Mouse (Mus musculus) heart, postnatal 10 days (tissue): ENCODE measurements at regions not wholly inside any gene's neighbourhood (a gene's known extent, or its start where the extent isn't known, plus 50 kb on each side); places are given as distances from the start of the nearest gene placed in this dataset.

Experiments used
- DNase-seq, 2 experiments: peaks; one replicate each; pipeline ENCODE4 v3.0.0; 2021
- intact Hi-C: fragments of 180-260 bp; cut with DNase I; formaldehyde crosslinking; loops from one replicate; pipeline ENCODE4 v1.15.1; 2025

DNA sequence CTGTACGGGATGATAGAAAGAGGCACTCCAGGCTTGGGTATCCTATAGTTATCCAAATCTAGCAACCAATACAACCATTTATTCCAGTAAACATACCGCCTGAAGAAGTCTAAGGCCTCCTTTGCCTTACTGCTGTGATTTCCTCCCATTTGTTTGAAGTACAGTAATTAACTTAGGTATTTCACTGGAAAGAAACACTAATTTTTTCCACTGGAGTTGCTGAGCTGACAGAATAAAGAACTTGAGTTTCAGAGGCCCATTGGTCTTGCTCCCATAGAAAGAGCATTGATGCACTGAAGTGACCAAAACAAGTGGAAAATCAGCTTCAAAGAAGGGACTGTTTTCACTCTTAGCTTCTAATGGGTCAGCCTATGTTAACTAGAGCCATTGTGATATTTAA lies 1100.8 kb upstream of the Gm7489 start:
- intact Hi-C loops = no loop called here
- DNase-seq = no peak

DNA sequence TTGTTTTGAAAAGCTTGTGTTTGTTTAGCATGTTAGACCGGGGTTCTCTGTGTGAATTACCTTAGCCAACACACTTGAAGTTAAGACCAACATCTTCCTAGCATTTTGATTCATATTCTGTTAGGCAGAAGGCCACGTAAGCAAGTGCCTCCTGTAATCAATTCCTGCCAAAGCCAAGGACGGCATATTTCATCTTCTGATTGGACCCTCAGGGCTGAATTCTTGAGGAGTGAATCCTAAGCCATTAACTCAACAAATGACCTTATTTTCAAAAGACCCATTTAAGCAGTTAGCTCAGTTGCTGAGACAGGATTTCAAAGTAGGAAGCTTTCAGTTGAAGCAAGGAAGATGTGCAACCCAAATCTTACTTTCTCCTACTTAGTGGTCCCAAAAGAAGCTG lies 1099.5 kb upstream of the Gm7489 start:
- intact Hi-C loops = no loop called here
- DNase-seq = no peak

- intact Hi-C loops = no loop called here
- peak; percentile 4 to 12 for DNase-seq
Observed at GRCm38 (mm10) chr15:52785976-52786375, 1098.7 kb upstream of the Gm7489 start.

DNA sequence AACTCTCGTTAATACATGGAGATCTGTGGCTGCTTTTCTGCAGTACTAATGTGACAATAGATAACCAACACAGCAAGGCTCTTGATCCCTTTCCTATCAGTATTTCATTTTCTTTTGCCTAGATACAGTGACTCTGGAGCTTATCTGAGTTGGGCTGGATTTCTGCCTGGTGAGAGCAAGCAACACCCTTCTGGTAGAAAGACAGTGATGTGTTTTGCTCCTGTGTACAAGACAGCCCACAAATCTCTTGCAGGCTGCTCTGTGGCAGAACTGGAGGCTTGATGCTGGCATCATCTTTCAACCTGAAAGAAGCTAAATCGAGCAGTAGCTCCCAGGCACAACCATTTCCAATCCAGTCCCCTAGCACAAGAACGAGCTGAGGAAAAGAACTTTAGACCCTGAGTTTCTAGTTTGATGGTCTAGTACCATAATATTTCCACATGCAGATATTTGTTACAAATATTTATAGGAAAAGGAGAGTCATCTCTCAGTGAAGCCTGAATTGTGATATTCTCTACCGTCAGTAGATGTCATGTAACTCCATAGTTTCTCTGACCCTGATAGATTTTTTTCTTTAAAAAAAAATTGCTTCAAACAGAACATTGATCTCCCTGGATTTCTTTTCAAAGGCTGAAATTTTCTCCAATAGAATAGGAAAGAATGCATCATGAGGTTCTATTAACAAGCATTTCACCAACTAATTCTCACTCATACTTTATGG lies 1079.1 kb upstream of the Gm7489 start:
- intact Hi-C loops = loop anchor here (5.0 kb wide), 1 partner anchor 547 kb away; no protein-coding TSS in a partner anchor
- DNase-seq = no peak

DNA sequence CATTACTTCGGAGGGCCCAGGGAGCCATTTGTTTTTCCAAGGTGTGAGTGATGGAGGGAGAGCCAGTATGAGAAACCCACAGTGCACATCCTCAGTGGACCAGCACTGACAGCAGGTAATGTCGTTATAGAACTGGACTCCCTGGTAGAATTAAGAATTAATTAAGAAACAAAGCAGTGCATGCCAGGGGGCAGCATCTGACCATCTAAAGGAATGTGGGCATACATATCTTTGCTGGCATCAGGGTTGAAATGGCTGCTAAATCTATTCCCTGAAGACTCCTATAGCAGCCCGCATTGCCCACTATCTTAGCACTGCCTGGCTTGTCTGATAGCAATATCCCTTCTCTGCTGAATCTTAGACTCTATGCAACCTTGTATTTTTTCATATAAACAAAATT lies 1076.1 kb upstream of the Gm7489 start:
- intact Hi-C loops = loop anchor here (2.0 to 5.0 kb wide), 2 partner anchors 544 to 880 kb away; no protein-coding TSS in a partner anchor
- peak in 1 of 2 experiments; percentile 10 for DNase-seq

- DNase-seq = no peak
- intact Hi-C loops = no loop called here
Observed at GRCm38 (mm10) chr15:52820796-52821195, 1063.9 kb upstream of the Gm7489 start.

- no peak for DNase-seq
- intact Hi-C loops = no loop called here
Observed at GRCm38 (mm10) chr15:52836896-52837295, 1047.8 kb upstream of the Gm7489 start.

- intact Hi-C loops = no loop called here
- DNase-seq = no peak
Observed at GRCm38 (mm10) chr15:52848132-52848531, 1036.6 kb upstream of the Gm7489 start.

DNA sequence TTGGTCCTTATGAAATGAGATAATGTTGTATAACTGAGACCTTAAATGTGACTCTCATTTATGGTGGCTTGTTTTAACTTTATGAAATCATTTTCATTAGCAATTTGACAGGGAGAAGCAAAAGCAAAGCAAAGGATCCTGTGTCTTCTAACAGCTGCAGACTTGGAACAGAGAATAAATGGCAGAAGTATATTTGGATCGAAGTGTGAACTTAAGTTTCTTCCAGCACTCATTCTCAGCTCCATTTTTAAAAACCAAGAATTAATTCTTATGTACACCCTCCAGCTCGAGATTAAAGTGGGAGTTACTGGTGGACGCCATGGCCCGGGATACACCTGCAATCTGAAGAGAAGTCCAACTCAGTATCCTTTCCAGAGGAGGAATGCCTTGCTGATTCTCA lies 1026.0 kb upstream of the Gm7489 start:
- no peak for DNase-seq
- intact Hi-C loops = no loop called here

DNA sequence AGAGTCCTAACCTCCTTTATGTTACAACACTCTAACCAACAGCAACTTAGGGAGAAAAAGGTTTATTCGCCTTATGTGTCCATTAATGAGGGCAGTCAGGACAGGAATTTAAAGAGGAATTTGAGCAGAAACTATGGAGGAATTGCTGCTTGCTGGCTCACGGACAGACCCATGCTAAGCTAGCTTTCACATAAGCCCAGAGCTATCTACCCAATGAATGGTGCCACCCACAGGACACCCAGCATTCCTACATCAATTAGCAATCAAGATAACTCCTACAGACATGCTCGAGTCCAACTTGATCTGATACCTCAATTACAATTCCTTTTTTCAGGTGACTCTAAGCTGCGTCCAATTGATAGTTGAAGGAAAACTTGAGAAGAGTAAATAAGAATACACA lies 1021.2 kb upstream of the Gm7489 start:
- intact Hi-C loops = no loop called here

GRCm38 (mm10) chr15:52892244-52892950 lies 992.3 kb upstream of the Gm7489 start:
- no peak for DNase-seq
- intact Hi-C loops = no loop called here

More for the DNA sequence above, 1021.2 kb upstream of the Gm7489 start:
- no peak for DNase-seq

DNA sequence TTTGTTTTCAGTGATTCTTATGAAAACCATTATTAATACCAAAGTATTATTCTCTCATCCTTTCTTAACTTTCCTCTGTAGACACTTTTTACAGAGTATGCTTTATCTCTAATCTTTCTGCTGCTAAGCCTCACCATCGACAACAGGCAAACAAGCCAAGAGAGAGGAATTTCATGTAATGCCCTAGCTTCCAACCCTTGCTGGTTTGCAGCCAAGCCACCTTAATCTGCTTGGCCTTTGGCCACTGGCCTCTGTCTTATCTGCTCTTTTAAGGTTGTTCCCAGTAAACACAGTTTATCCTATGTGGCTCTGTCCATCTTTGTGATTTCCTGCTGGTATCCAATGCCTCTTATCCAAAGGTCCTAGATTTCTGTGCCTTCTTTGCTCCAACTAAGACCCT lies 986.6 kb upstream of the Gm7489 start:
- intact Hi-C loops = no loop called here
- peak; percentile 7 to 11 for DNase-seq

DNA sequence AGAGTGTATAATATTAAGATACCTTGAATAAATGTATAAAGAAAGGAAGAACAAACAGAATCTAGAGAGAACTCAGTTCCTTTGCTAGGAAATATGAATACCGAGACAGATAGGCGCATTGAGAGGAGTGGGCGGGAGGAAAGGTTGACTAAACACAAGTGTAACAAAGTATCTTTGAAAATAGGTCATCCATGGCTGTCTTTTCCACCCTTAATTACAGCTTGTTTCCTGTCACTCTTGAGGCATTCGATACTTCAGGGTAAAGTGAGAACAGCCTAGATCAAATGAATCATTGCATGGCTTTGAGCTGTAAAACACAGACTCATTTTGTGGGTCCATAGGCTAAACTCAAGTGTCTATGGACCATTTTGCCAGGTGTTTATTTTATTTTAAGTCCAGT lies 985.3 kb upstream of the Gm7489 start:
- intact Hi-C loops = no loop called here

GRCm38 (mm10) chr15:52899822-52900221 lies 984.9 kb upstream of the Gm7489 start:
- intact Hi-C loops = no loop called here
- no peak for DNase-seq

More for the DNA sequence above, 985.3 kb upstream of the Gm7489 start:
- DNase-seq = no peak

GRCm38 (mm10) chr15:52905231-52905630 lies 979.5 kb upstream of the Gm7489 start:
- no peak for DNase-seq

DNA sequence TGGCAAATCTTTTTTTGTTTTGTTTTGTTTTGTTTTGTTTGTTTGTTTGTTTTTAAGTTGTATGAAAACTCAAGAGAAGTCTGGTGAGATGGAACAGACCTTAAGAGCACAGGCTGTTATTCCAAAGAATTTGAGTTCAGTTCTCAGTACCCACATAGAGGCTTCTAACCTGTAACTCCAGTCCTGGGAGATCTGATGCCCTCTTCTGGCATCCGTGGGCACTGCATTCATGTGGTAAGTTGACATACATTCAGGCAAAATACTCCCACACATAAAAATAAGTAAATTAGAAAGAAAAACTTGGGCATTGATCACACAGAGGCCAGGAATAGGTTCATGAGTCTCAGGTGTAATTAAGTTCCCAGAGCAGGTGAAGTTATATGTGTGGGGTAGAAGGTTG lies 977.5 kb upstream of the Gm7489 start:
- no peak for DNase-seq
- intact Hi-C loops = no loop called here

More at GRCm38 (mm10) chr15:52905231-52905630, 979.5 kb upstream of the Gm7489 start:
- intact Hi-C loops = no loop called here

DNA sequence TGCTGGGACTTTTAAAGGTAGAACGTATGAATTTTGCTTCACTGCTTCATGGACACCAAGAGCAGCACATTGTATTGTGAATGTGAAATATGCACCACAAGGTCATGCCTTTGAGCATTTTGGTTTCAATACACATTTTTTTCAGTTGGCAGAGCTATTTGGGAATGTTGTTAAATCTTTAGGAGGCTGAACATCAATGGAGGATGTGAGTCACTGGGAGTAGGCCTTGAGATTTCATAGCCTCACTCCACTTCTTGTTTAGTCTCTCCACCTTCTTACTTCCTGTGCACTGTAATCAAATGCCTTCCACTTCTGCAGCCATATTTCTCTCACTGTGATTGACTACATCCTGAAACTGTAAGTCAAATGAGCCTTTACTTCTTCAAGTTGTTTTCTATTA lies 962.4 kb upstream of the Gm7489 start:
- intact Hi-C loops = no loop called here
- DNase-seq = no peak

- peak in 1 of 2 experiments; percentile 4 for DNase-seq
- intact Hi-C loops = no loop called here
Observed at GRCm38 (mm10) chr15:52928408-52928807, 956.3 kb upstream of the Gm7489 start.

GRCm38 (mm10) chr15:52937138-52937537 lies 947.6 kb upstream of the Gm7489 start:
- intact Hi-C loops = no loop called here

DNA sequence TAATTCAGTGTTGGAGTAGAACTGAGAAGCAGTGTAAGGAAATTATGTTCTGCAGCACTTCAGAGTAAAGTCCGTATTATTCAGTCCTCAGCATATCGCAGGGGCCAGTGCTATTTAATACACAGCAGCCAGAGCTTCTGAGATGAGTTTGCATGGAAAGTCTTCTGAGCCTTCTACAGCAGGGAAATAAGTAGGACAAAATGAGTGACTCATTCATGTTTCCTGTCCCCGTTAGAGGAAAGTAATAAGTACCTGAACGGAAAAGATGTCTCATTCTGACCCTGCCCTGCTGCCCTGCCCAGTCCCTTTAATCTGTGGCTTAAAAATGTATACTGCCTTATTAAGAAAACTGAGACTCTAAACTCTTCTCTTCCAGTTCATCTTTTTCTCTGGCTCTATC lies 940.1 kb upstream of the Gm7489 start:
- DNase-seq = no peak
- intact Hi-C loops = no loop called here

More at GRCm38 (mm10) chr15:52937138-52937537, 947.6 kb upstream of the Gm7489 start:
- DNase-seq = no peak

DNA sequence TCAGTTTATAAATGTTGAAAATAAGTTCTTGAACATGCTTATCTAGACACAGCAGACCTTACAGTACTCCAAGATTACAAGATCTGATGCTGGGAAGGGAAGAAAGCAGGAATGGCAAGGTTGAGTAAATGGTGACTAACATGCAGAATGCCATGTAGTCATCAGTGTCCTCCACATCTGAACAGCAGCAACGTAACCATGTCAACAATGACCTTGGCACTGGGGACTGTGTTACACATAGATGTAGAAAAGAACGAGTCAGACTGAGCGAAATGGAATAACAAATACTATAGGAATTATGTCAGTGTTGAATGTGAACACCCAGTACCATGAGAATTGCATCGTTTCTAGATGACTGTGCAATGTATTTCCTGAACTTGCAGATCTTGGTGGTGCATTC lies 936.5 kb upstream of the Gm7489 start:
- no peak for DNase-seq
- intact Hi-C loops = no loop called here

DNA sequence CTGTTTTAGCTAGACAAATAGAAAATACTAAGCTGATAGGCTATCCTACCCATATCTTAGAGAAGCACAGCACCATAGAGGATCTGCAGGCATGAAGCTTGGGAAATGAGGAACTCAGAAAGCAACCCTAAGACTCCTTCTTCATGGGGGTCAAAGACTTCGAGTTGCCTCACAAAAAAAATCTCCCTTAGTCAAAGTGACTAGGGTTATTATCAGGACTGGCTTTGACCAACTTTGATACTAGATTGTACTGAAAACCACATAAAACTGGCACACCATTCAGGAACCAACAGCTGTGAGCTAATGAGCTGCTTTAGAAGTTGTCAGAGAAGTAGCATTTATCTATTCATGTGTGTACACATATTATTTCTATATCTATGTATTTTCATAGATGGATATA lies 931.2 kb upstream of the Gm7489 start:
- DNase-seq = no peak
- intact Hi-C loops = no loop called here
